Mouse (Mus musculus): ENCODE measurements around the gene Hoxb3. TPM values are rescaled to one million over a fixed set of nuclear protein-coding genes. Genes with fewer than 3 reads are reported as not detected.

The Hoxb3 gene
- polyA plus RNA-seq, 1 experiment = 5.6 TPM

- no peaks in the 10 kb centered on the region for H3K36me3 ChIP-seq (ENCODE audit: control insufficient read depth, insufficient read depth, low read length)
- H3K4me1 ChIP-seq (ENCODE audit: control insufficient read depth, insufficient read depth, low read length) = peaks cover 9% of the 10 kb centered on the region
- no peak overlapping the region for H3K27ac ChIP-seq (ENCODE audit: control insufficient read depth, insufficient read depth, low read depth, low read length)
- no peak overlapping the region for H3K4me3 ChIP-seq (ENCODE audit: control insufficient read depth, low read depth, low read length)
- TF ChIP-seq CTCF (IDR thresholded peaks at IDR 0.05; ENCODE audit: control insufficient read depth, insufficient read depth, insufficient replicate concordance, low read depth, low read length) (no peak), POLR2A (IDR thresholded peaks at IDR 0.05; ENCODE audit: control insufficient read depth, low read depth, low read length) (no peak)
- H3K27me3 ChIP-seq (ENCODE audit: control insufficient read depth, insufficient read depth, low read length) = peaks cover 12% of the 10 kb centered on the region
Measured at GRCm38 (mm10) chr11:96313806-96314428, 9.2 kb upstream of the Hoxb3 start.

- Histone ChIP-seq H3K4me1 (ENCODE audit: control insufficient read depth, insufficient read depth, low read length) (peaks cover 5% of the 10 kb centered on the region), H3K4me3 (ENCODE audit: control insufficient read depth, low read depth, low read length) (no peak overlapping the region), H3K36me3 (ENCODE audit: control insufficient read depth, insufficient read depth, low read length) (no peaks in the 10 kb centered on the region), H3K27me3 (ENCODE audit: control insufficient read depth, insufficient read depth, low read length) (peaks cover 12% of the 10 kb centered on the region), H3K27ac (ENCODE audit: control insufficient read depth, insufficient read depth, low read depth, low read length) (no peak overlapping the region)
- TF ChIP-seq CTCF (IDR thresholded peaks at IDR 0.05; ENCODE audit: control insufficient read depth, insufficient read depth, insufficient replicate concordance, low read depth, low read length) = no peak
- no peak for TF ChIP-seq POLR2A (IDR thresholded peaks at IDR 0.05; ENCODE audit: control insufficient read depth, low read depth, low read length)
Measured at GRCm38 (mm10) chr11:96314671-96315343, 8.3 kb upstream of the Hoxb3 start.

GRCm38 (mm10) chr11:96315344-96315681 is 7.8 kb upstream of the Hoxb3 start:
- TF ChIP-seq CTCF (IDR thresholded peaks at IDR 0.05; ENCODE audit: control insufficient read depth, insufficient read depth, insufficient replicate concordance, low read depth, low read length) (no peak), POLR2A (IDR thresholded peaks at IDR 0.05; ENCODE audit: control insufficient read depth, low read depth, low read length) (no peak)
- H3K4me3 ChIP-seq (ENCODE audit: control insufficient read depth, low read depth, low read length) = no peak overlapping the region

GRCm38 (mm10) chr11:96316696-96317607 is 6.2 kb upstream of the Hoxb3 start:
- H3K4me3 ChIP-seq (ENCODE audit: control insufficient read depth, low read depth, low read length) = no peak overlapping the region
- TF ChIP-seq CTCF (IDR thresholded peaks at IDR 0.05; ENCODE audit: control insufficient read depth, insufficient read depth, insufficient replicate concordance, low read depth, low read length) (no peak), POLR2A (IDR thresholded peaks at IDR 0.05; ENCODE audit: control insufficient read depth, low read depth, low read length) (no peak)
- H3K4me1 ChIP-seq (ENCODE audit: control insufficient read depth, insufficient read depth, low read length) = peaks cover 7% of the 10 kb centered on the region
- no peak overlapping the region for H3K27ac ChIP-seq (ENCODE audit: control insufficient read depth, insufficient read depth, low read depth, low read length)
- no peaks in the 10 kb centered on the region for H3K36me3 ChIP-seq (ENCODE audit: control insufficient read depth, insufficient read depth, low read length)
- H3K27me3 ChIP-seq (ENCODE audit: control insufficient read depth, insufficient read depth, low read length) = peaks cover 13% of the 10 kb centered on the region; the same call in 1 of the 2 replicates

More at GRCm38 (mm10) chr11:96315344-96315681, 7.8 kb upstream of the Hoxb3 start:
- no peaks in the 10 kb centered on the region for H3K36me3 ChIP-seq (ENCODE audit: control insufficient read depth, insufficient read depth, low read length)
- H3K4me1 ChIP-seq (ENCODE audit: control insufficient read depth, insufficient read depth, low read length) = peaks cover 9% of the 10 kb centered on the region
- peaks cover 12% of the 10 kb centered on the region for H3K27me3 ChIP-seq (ENCODE audit: control insufficient read depth, insufficient read depth, low read length)
- H3K27ac ChIP-seq (ENCODE audit: control insufficient read depth, insufficient read depth, low read depth, low read length) = no peak overlapping the region

GRCm38 (mm10) chr11:96317608-96318367 is 5.3 kb upstream of the Hoxb3 start, which contains the start of gene Hoxb4:
Hoxb4 (plus strand) TSS chr11:96318267.
- TF ChIP-seq CTCF (IDR thresholded peaks at IDR 0.05; ENCODE audit: control insufficient read depth, insufficient read depth, insufficient replicate concordance, low read depth, low read length) (no peak), POLR2A (IDR thresholded peaks at IDR 0.05; ENCODE audit: control insufficient read depth, low read depth, low read length) (no peak)
- Histone ChIP-seq H3K27me3 (ENCODE audit: control insufficient read depth, insufficient read depth, low read length) (peaks cover 13% of the 10 kb centered on the region; the same call in 1 of the 2 replicates), H3K27ac (ENCODE audit: control insufficient read depth, insufficient read depth, low read depth, low read length) (no peak within 1 kb of the TSS), H3K36me3 (ENCODE audit: control insufficient read depth, insufficient read depth, low read length) (no peaks in the 10 kb centered on the region), H3K4me3 (ENCODE audit: control insufficient read depth, low read depth, low read length) (peak within 1 kb of the TSS; percentile 34), H3K4me1 (ENCODE audit: control insufficient read depth, insufficient read depth, low read length) (peaks cover 7% of the 10 kb centered on the region)

- no peak for TF ChIP-seq POLR2A (IDR thresholded peaks at IDR 0.05; ENCODE audit: control insufficient read depth, low read depth, low read length)
- no peak for TF ChIP-seq CTCF (IDR thresholded peaks at IDR 0.05; ENCODE audit: control insufficient read depth, insufficient read depth, insufficient replicate concordance, low read depth, low read length)
- Histone ChIP-seq H3K27me3 (ENCODE audit: control insufficient read depth, insufficient read depth, low read length) (peaks cover 13% of the 10 kb centered on the region; the same call in 1 of the 2 replicates), H3K36me3 (ENCODE audit: control insufficient read depth, insufficient read depth, low read length) (no peaks in the 10 kb centered on the region), H3K4me1 (ENCODE audit: control insufficient read depth, insufficient read depth, low read length) (peaks cover 7% of the 10 kb centered on the region), H3K4me3 (ENCODE audit: control insufficient read depth, low read depth, low read length) (peak overlapping the region; percentile 34), H3K27ac (ENCODE audit: control insufficient read depth, insufficient read depth, low read depth, low read length) (no peak overlapping the region)
Measured at GRCm38 (mm10) chr11:96318368-96319070, 4.6 kb upstream of the Hoxb3 start.
